Comparison of ENCODE assay signal across 13 mouse cellular contexts in the genomic region with DNA sequence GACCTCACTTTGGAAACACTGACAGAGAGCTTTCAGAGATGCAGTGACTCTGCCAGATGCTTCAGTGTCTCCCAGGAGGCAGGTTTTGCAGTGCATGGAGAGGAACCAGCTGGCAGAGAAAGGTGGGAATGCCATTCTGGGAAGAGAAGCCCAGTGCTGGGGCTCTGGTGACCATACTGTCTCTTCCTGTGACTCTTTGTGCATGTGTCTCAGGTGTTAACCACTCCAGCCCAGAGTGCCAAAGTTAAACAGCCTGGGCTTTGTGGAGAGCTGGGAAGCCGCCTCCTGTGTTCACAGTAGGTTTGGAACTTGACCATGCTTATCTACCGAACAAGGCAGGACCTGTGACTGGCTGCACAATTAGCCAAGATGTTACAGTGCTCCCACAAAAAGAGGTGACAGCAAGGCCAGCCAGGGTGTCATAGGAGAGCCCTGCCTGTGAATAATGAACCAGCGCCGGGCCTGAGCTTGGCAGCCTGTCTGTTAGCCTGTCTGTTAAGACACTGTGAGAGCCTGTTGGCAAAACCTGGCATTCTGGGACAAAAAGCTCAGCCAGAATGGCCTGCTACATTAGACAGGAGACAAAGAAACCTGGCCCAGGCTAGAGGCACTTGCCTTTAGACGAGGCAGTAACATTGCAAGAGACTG. TPM values are rescaled to one million over a fixed set of nuclear protein-coding genes. Genes with fewer than 3 reads are reported as not detected.
DNase-seq lines count a peak whose midpoint lies in the region; ATAC-seq and TF ChIP-seq lines count a peak whose summit lies in the region.
"Had no signal": no experiment of that assay in that cellular context is flagged by ENCODE, and none has a peak within 500 bp of the region (broad histone marks: within the 10 kb centered on the region; RNA-seq: fewer than 3 reads in every experiment).

No protein-coding gene starts in this region.

- H3K4me1 ChIP-seq in lung, embryonic 14.5 days (ENCODE audit: insufficient read depth) = no peaks in the 10 kb centered on the region; the same call in 1 of the 2 replicates
- H3K4me1 ChIP-seq in hindbrain, embryonic 11.5 days (replicated peaks; ENCODE audit: control insufficient read depth, insufficient read depth, low read length) = 0 out of 2 replicates have a peak, but pooled peaks cover 2% of the 10 kb centered on the region
- 0 out of 2 replicates have a peak, but pooled peaks cover 3% of the 10 kb centered on the region for H3K4me1 ChIP-seq in stomach, embryonic 16.5 days (ENCODE audit: control insufficient read depth, insufficient read depth, low read length)
- H3K4me1 ChIP-seq: stomach, embryonic 15.5 days had no signal

- no peak for ATAC-seq in lung, embryonic 14.5 days (ENCODE audit: insufficient read depth)
- ATAC-seq in hindbrain, embryonic 11.5 days (ENCODE audit: low FRiP score) = no peak
- ATAC-seq in stomach, embryonic 16.5 days (ENCODE audit: insufficient read depth, low FRiP score) = peak; percentile 62
- ATAC-seq in activated CD4-positive, CD25-positive, alpha-beta regulatory T cell, adult 4 months = no peak

- H3K27ac ChIP-seq in lung, embryonic 14.5 days (ENCODE audit: low read depth) = peak overlapping the region; percentile 16; the same call in 1 of the 2 replicates
- H3K27ac ChIP-seq in hindbrain, embryonic 11.5 days (ENCODE audit: low read depth, low read length) = peak overlapping the region; percentile 36; the same call in 1 of the 2 replicates
- H3K27ac ChIP-seq in stomach, embryonic 16.5 days (ENCODE audit: low read length) = no peak overlapping the region; the same call in 1 of the 2 replicates
- H3K27ac ChIP-seq: embryonic facial prominence, embryonic 13.5 days; heart, embryonic 13.5 days; stomach, embryonic 15.5 days had no signal

- DNase-seq in gastrocnemius, postnatal 14 days = peak; percentile 15
- DNase-seq in gastrocnemius, postnatal 4 days (ENCODE audit: low spot score in 2 of 2) = no peak
- DNase-seq in lung, embryonic 14.5 days = no peak
- no peak for DNase-seq in lung, adult 18-20 months
- DNase-seq in hindbrain, embryonic 11.5 days (ENCODE audit: low spot score) = peak; percentile 14
- no peak for DNase-seq in left cerebral cortex, adult 9 months (ENCODE audit: low spot score in 2 of 2)
- DNase-seq: adrenal gland, postnatal 36 days; lung, postnatal 14 days had no signal

- no peaks in the 10 kb centered on the region for H3K36me3 ChIP-seq in lung, embryonic 14.5 days (ENCODE audit: insufficient read depth)
- no peaks in the 10 kb centered on the region for H3K36me3 ChIP-seq in hindbrain, embryonic 11.5 days (ENCODE audit: control insufficient read depth, insufficient read depth, low read length)
- H3K36me3 ChIP-seq in stomach, embryonic 16.5 days (ENCODE audit: control insufficient read depth, insufficient read depth, low read length) = no peaks in the 10 kb centered on the region
- H3K36me3 ChIP-seq: embryonic facial prominence, embryonic 13.5 days; heart, embryonic 13.5 days; stomach, embryonic 15.5 days had no signal

- H3K4me3 ChIP-seq in lung, embryonic 14.5 days (ENCODE audit: low read depth, low read length) = no peak overlapping the region
- no peak overlapping the region for H3K4me3 ChIP-seq in hindbrain, embryonic 11.5 days (ENCODE audit: low read depth, low read length)
- H3K4me3 ChIP-seq in stomach, embryonic 16.5 days (replicated peaks; ENCODE audit: low read length) = no peak overlapping the region
- H3K4me3 ChIP-seq: embryonic facial prominence, embryonic 13.5 days; heart, embryonic 13.5 days; stomach, embryonic 15.5 days had no signal

- no peak for TF ChIP-seq CTCF in lung, embryonic 14.5 days (IDR thresholded peaks at IDR 0.05; ENCODE audit: low read depth)

- 43% methylated on average over 5 of the region's 5 CpGs for WGBS in lung, embryonic 14.5 days
- 56% methylated on average over 5 of the region's 5 CpGs for WGBS in hindbrain, embryonic 11.5 days
- 62% methylated on average over 5 of the region's 5 CpGs for WGBS in stomach, embryonic 16.5 days

- intact Hi-C loops in gastrocnemius, postnatal 14 days (cut with DNase I; ENCODE audit: low total_unique reads) = no loop called here

- no peaks in the 10 kb centered on the region for H3K27me3 ChIP-seq in lung, embryonic 14.5 days (ENCODE audit: insufficient read depth, low read length)
- H3K27me3 ChIP-seq in hindbrain, embryonic 11.5 days (ENCODE audit: control insufficient read depth, insufficient read depth, low read length) = no peaks in the 10 kb centered on the region
- H3K27me3 ChIP-seq in stomach, embryonic 16.5 days (ENCODE audit: control insufficient read depth, insufficient read depth, low read length) = no peaks in the 10 kb centered on the region
- H3K27me3 ChIP-seq: embryonic facial prominence, embryonic 13.5 days; heart, embryonic 13.5 days; stomach, embryonic 15.5 days had no signal

- H3K9ac ChIP-seq in lung, embryonic 14.5 days = peak overlapping the region; percentile 18; the same call in 1 of the 2 replicates
- H3K9ac ChIP-seq in hindbrain, embryonic 11.5 days (ENCODE audit: low read depth, low read length) = no peak overlapping the region
- no peak overlapping the region for H3K9ac ChIP-seq in stomach, embryonic 16.5 days (ENCODE audit: low read length)
- H3K9ac ChIP-seq: embryonic facial prominence, embryonic 13.5 days; heart, embryonic 13.5 days; stomach, embryonic 15.5 days had no signal

- H3K4me2 ChIP-seq in lung, embryonic 14.5 days = no peak overlapping the region
- H3K4me2 ChIP-seq in hindbrain, embryonic 11.5 days (replicated peaks; ENCODE audit: low read depth, low read length) = no peak overlapping the region
- no peak overlapping the region for H3K4me2 ChIP-seq in stomach, embryonic 16.5 days (ENCODE audit: low read depth, low read length)
- H3K4me2 ChIP-seq: embryonic facial prominence, embryonic 13.5 days; heart, embryonic 13.5 days; stomach, embryonic 15.5 days had no signal

- no peaks in the 10 kb centered on the region for H3K9me3 ChIP-seq in lung, embryonic 14.5 days (ENCODE audit: low read depth, low read length)
- H3K9me3 ChIP-seq in hindbrain, embryonic 11.5 days (ENCODE audit: control insufficient read depth, low read length) = no peaks in the 10 kb centered on the region
- H3K9me3 ChIP-seq in stomach, embryonic 16.5 days (replicated peaks; ENCODE audit: control insufficient read depth, low read length) = no peaks in the 10 kb centered on the region
- H3K9me3 ChIP-seq: embryonic facial prominence, embryonic 13.5 days; heart, embryonic 13.5 days; stomach, embryonic 15.5 days had no signal

RNA-seq across cellular contexts. Expression of gene Itga6, which starts 25.9 kb away (rescaled TPM):
- total RNA-seq in gastrocnemius, postnatal 14 days (2021) = 10 to 100 TPM; 33.2 to 40.0 TPM
- total RNA-seq in gastrocnemius, postnatal 4 days (2021) = 10 to 100 TPM; 73.4 to 76.6 TPM
- polyA plus RNA-seq in lung, embryonic 14.5 days (2014; fragmentation: Nextera tagmentation; extraction: Ambion mirVana) = 97.3 and 97.5 TPM in 2 replicates
- 25.5 and 29.5 TPM in 2 replicates for polyA plus RNA-seq in hindbrain, embryonic 11.5 days (2014; fragmentation: Nextera tagmentation; extraction: Ambion mirVana)
- 40.7 and 47.1 TPM in 2 replicates for polyA plus RNA-seq in stomach, embryonic 16.5 days (2015; fragmentation: Nextera tagmentation; extraction: Ambion mirVana)
- polyA plus RNA-seq in activated CD4-positive, CD25-positive, alpha-beta regulatory T cell, adult 4 months (2017; shearing (Covaris generic)) = 10 to 100 TPM; 43.6 to 60.4 TPM

Comparison
In these comparisons a context has a peak if more than half of its experiments do, and no peak if none do; other contexts are left out.
1. DNase-seq: peak in gastrocnemius, postnatal 14 days (single experiment) and hindbrain, embryonic 11.5 days (single experiment); none in gastrocnemius, postnatal 4 days (0 of 2), lung, embryonic 14.5 days (single experiment), lung, adult 18-20 months (0 of 2) and left cerebral cortex, adult 9 months (0 of 2).